Mouse (Mus musculus) spleen, adult 12 weeks (tissue): Measurements from ENCODE around the gene Rassf8.

ENCODE experiments used
- DNase-seq: peaks from one replicate; pipeline ENCODE4 v3.0.0; 2022; ENCODE audit warnings: low spot score

The Rassf8 gene

DNA sequence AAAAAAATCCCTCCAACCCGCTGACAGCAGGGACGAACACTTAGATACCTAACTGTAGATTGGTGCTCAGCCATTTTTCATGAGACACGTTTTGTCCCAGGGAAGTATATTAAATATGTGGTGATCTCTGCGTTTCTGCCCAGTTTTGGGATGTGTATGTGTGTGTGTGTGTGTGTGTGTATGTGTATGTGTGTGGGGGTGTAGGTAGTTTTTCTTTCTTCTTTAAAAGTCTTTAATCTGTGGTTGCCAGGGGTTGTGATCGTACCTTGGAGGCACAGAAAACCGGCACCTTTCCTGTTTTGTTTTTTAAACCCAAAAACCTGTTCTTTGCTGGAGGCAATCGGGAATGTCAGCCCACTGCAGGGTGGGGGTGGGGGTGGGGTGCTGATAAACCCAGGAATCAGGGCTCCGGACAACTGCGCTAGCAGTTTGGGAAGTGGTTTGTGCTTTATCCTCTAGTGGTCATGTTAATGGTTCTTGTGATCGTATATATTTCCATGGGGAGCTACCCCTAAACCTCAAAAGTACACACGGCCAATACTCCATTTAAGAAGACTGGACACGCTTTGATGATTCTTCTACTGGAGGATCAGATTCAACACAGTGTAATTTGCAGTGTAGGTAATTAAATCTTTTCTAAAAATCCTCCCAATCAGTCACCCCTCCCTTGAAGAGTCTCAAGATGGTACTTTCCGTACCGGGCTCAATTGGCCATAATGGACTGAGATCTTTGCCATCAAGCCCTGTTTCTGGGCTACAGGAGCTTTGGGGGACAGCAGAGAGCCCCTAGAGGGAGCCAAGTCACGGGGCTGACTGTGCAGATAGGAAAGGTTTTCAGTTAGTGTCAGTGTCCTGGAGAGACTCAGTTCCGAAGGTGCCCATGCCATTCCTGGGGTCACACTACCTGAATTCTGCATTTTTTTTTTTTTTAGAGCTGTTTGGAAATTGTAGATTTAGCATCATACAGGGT, 1.4 kb downstream of the Rassf8 start:
- DNase-seq = no peak

DNA sequence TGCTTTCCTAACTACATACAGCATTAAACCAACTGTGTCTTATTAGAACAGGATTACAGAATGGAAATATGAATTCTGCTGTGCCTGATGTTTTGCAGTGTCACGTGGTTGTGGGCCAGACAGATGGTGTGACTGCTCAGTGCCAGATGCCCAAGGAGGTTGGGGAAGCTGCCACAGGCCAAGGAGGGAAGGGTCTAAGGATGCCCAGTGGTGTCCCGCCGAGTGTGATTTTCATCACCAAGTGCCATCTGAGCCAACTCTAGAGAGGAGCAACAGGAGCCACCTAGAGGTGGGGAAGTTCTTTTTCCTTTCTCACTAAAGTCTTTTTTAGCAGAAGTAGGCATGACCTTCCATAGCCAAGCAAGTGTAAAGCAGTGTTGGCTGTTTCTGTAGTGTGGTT, 3.8 kb downstream of the Rassf8 start:
- no peak for DNase-seq

DNA sequence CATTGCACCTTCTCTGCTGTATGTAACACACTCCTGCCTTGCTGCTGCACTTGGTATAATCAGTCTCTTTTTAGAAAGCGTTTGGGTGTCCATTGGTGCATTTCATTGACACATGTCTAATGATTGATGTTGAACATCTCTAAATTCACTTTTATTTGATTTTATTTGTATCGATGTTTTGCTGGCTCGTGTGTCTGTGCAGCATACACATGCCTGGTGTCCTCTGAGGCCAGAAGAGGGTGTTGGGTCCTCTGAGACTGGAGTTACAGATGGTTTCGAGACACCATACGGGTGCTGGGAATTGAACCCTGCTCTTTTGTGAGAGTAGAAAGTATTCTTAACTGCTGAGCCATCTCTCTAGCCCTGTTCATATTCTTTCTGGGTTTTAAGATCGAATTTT, 6.7 kb downstream of the Rassf8 start:
- no peak for DNase-seq

- DNase-seq = no peak
Observed at GRCm38 (mm10) chr6:145754416-145754815, 7.9 kb downstream of the Rassf8 start.

- no peak for DNase-seq
Observed at GRCm38 (mm10) chr6:145755942-145756639, 9.5 kb downstream of the Rassf8 start.

GRCm38 (mm10) chr6:145756640-145757005, 10.1 kb downstream of the Rassf8 start:
- no peak for DNase-seq

GRCm38 (mm10) chr6:145757346-145757745, 10.8 kb downstream of the Rassf8 start:
- DNase-seq = no peak

GRCm38 (mm10) chr6:145758685-145759084, 12.1 kb downstream of the Rassf8 start:
- no peak for DNase-seq

DNA sequence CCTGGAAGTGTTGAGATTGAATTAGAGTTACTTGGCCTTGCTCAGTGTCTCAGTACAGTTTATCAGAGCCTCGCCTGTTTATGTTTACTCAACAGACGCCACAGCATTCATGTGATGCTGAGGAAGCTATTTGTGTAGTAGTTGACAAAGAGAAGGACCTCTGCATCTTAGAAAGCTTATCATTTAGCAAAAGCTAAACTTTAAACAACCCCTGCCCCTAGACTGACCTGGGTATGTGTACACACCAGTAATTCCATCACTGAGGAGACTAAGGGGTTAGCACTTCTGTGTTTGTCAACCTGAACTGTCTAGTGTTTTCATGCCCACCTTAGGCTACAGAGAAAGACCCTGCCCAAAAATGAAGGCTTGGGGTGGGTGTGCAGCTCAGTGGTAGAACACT, 12.9 kb downstream of the Rassf8 start:
- no peak for DNase-seq

- DNase-seq = no peak
Observed at GRCm38 (mm10) chr6:145760246-145761016, 13.9 kb downstream of the Rassf8 start.

DNA sequence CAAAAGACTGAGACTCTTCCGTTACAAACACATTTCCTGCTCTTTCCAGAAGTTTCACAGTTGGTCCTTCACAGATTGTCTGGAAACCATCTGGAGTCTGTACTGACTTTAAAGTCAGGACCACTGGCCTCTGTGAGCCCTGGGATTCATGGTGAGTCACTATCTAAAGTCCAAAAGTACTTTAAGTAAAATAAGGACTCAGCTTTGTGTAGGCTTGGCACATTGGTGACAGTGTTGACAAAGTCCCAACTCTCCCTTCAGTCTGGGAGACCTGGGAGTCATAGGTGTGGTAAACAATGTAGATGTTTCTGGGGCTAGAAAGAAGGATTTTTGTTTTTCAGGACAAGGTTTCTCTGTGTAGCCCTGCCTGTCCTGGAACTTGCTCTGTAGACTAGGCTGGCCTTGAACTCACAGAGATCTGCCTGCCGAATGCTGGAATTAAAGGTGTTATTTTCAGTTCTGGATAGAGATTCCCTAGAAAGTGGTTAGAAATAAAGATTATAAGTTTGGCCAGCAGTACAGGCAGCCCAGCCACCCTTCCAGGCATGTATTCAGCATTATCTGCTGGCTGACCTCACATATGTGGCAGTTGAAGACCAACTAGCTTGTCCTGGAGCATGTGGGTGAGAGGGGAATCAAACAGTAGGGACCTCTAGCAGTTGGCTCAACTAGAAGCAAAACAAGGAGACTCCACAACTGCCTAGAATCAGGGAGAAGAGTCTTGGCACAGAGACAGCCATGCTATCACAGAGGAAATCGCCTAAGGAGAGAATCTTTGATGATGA, 14.8 kb downstream of the Rassf8 start:
- DNase-seq = no peak

GRCm38 (mm10) chr6:145762016-145762415, 15.5 kb downstream of the Rassf8 start:
- no peak for DNase-seq

- DNase-seq = no peak
Observed at GRCm38 (mm10) chr6:145763051-145763450, 16.5 kb downstream of the Rassf8 start.

GRCm38 (mm10) chr6:145765011-145765410, 18.5 kb downstream of the Rassf8 start:
- no peak for DNase-seq

GRCm38 (mm10) chr6:145766971-145767370, 20.4 kb downstream of the Rassf8 start:
- no peak for DNase-seq

- DNase-seq = no peak
Observed at GRCm38 (mm10) chr6:145767637-145768036, 21.1 kb downstream of the Rassf8 start.

DNA sequence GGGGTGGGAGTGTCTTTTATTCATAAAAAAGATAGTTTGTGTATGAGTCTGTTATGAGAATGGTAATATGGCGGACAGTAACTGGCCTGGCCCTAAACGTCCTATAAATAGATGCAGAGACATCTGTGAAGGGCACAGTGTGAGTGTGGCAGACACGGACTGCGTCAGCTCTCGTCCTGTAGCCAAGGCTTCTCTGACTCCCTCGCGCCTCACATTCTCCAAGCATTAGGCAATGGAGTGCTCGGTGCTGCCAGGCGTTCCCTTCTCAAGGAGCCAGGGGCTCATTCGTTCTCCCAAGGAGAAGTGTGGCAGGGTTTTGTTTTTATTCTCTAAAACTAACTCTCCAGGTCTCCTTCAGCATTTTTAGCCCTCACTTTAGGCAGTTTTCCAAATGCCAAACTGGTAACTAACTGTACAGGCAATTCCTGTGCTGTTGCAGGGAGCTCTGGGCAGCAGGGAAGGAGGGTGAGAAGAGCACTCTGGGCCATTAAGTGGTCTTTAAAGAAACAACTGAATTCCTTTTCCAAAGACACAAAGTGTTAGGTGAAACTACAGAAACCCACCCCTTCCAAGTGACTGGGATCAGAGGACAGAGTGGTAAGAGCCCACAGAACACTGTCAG, 22.2 kb downstream of the Rassf8 start:
- DNase-seq = no peak

- DNase-seq = no peak
Observed at GRCm38 (mm10) chr6:145769855-145770254, 23.3 kb downstream of the Rassf8 start.

DNA sequence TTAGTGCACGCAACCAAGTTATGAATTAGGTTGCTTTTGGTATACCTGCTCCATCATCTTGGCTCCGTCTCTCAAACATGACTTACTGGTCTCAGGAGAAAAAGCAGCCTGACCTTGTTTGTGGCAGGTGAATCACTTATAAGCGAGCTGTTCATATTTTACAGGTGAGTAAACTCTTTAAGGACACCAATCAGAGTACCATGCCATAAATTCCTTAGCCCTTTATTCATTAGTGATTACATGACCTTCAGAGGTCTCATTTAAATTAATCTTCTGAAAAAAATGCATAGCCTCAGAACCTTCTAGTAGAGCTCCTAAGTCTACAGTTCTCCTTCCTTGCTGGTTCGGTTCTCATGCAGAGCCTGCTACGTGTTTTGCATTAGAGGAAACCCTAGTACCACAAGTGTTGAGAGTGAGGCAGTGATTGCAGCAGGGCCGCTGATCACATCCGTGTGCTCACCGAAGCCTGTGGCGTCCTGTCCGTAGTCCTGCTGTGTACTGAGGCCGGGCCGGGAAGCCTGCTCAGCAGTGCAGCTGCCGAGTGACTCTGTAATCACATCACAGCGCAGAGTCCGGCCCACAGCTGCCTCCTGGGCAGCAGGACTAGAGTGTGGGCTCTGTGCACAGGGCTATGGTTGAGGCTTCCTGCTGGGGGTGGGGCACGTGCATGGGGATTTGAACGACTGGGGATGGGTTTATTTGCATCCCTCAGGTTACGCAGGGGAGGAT, 23.9 kb downstream of the Rassf8 start:
- no peak for DNase-seq

DNA sequence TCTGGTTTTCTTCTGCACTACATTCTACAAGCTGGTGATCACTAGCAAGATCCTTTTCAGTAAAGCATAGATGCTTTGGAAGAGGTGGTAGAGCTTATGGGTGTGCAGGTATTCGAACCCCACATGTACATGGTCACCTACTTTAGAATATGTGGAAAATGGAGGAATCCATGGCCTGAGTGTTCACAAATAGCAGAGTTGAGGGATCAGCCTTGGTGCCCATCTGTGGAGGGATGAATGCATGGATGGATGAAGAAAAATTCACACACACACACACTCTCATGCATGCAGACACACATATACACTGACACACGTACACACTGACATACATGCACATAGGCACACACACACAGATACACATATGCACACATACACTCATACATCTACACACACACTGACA, 27.9 kb downstream of the Rassf8 start:
- DNase-seq = no peak

- no peak for DNase-seq
Observed at GRCm38 (mm10) chr6:145776241-145776640, 29.7 kb downstream of the Rassf8 start.
